Mouse (Mus musculus): ENCODE data around the gene Abtb2.

- TF ChIP-seq CTCF (IDR thresholded peaks at IDR 0.05; ENCODE audit: borderline replicate concordance, insufficient read depth, low read length) (no peak), POLR2A (IDR thresholded peaks at IDR 0.05; ENCODE audit: low read depth, low read length) (no peak)
These were observed 124.7 kb downstream of the Abtb2 start for GRCm38 (mm10) chr2:103690828-103691227.
